Mouse (Mus musculus): ENCODE data around the gene Flot1. TPM values are rescaled to one million over a fixed set of nuclear protein-coding genes. Genes with fewer than 3 reads are reported as not detected.

Gene Flot1
- total and polyA plus RNA-seq, 2 experiments from 2014 or later = 122 to 124 TPM

GRCm38 (mm10) chr17:35825109-35825850 is 2.2 kb downstream of the Flot1 start:
- Histone ChIP-seq H3K9me3 (ENCODE audit: low read length) (no peaks in the 10 kb centered on the region), H3K27me3 (ENCODE audit: insufficient read depth, low read length) (peaks cover 7% of the 10 kb centered on the region), H3K4me3 (ENCODE audit: low read depth, low read length) (no peak overlapping the region), H3K4me1 (ENCODE audit: insufficient read depth, low read length) (peaks cover 5% of the 10 kb centered on the region; the same call in 1 of the 2 replicates), H3K36me3 (ENCODE audit: insufficient read depth, low read length) (peaks cover 15% of the 10 kb centered on the region), H3K9ac (replicated peaks; ENCODE audit: low read length, poor library complexity, severe bottlenecking) (no peak overlapping the region), H3K4me2 (ENCODE audit: low read depth, low read length, poor library complexity, severe bottlenecking) (no peak overlapping the region), H3K27ac (ENCODE audit: low read depth, low read length) (no peak overlapping the region)
- DNase-seq (ENCODE audit: low spot score) (no peak), ATAC-seq (ENCODE audit: low FRiP score) (no peak)
- TF ChIP-seq CTCF (IDR thresholded peaks at IDR 0.05) = no peak
- WGBS = 90% methylated on average over 13 of the region's 13 CpGs

- no peak overlapping the region for H3K9ac ChIP-seq (replicated peaks; ENCODE audit: low read length, poor library complexity, severe bottlenecking)
- no peaks in the 10 kb centered on the region; the same call in 1 of the 2 replicates for H3K4me1 ChIP-seq (ENCODE audit: insufficient read depth, low read length)
- WGBS = 2% methylated on average over 21 of the region's 21 CpGs
- DNase-seq (ENCODE audit: low spot score) = peak; percentile 85
- H3K27ac ChIP-seq (ENCODE audit: low read depth, low read length) = no peak overlapping the region
- peak; percentile 47; the same call in 1 of the 2 replicates for ATAC-seq (ENCODE audit: low FRiP score)
- no peaks in the 10 kb centered on the region for H3K9me3 ChIP-seq (ENCODE audit: low read length)
- H3K4me3 ChIP-seq (ENCODE audit: low read depth, low read length) = no peak overlapping the region
- peaks cover 31% of the 10 kb centered on the region for H3K36me3 ChIP-seq (ENCODE audit: insufficient read depth, low read length)
- no peak overlapping the region for H3K4me2 ChIP-seq (ENCODE audit: low read depth, low read length, poor library complexity, severe bottlenecking)
- TF ChIP-seq CTCF (IDR thresholded peaks at IDR 0.05) = peak; percentile 90
- H3K27me3 ChIP-seq (ENCODE audit: insufficient read depth, low read length) = no peaks in the 10 kb centered on the region
These were observed 6.7 kb downstream of the Flot1 start for GRCm38 (mm10) chr17:35829737-35830136.

- no peak for DNase-seq (ENCODE audit: low spot score)
- H3K36me3 ChIP-seq (ENCODE audit: insufficient read depth, low read length) = peaks cover 31% of the 10 kb centered on the region
- no peak overlapping the region for H3K4me2 ChIP-seq (ENCODE audit: low read depth, low read length, poor library complexity, severe bottlenecking)
- TF ChIP-seq CTCF (IDR thresholded peaks at IDR 0.05) = no peak
- H3K4me1 ChIP-seq (ENCODE audit: insufficient read depth, low read length) = no peaks in the 10 kb centered on the region; the same call in 1 of the 2 replicates
- H3K27ac ChIP-seq (ENCODE audit: low read depth, low read length) = 0 out of 2 replicates have a peak overlapping the region, but pooled peaks have one; percentile 26
- 65% methylated on average over 8 of the region's 8 CpGs for whole genome bisulfite sequencing
- H3K27me3 ChIP-seq (ENCODE audit: insufficient read depth, low read length) = no peaks in the 10 kb centered on the region
- H3K4me3 ChIP-seq (ENCODE audit: low read depth, low read length) = no peak overlapping the region
- no peaks in the 10 kb centered on the region for H3K9me3 ChIP-seq (ENCODE audit: low read length)
- no peak for ATAC-seq (ENCODE audit: low FRiP score)
- no peak overlapping the region for H3K9ac ChIP-seq (replicated peaks; ENCODE audit: low read length, poor library complexity, severe bottlenecking)
These were observed 9.6 kb downstream of the Flot1 start for GRCm38 (mm10) chr17:35832400-35833238.

- H3K4me2 ChIP-seq (ENCODE audit: low read depth, low read length, poor library complexity, severe bottlenecking) = no peak overlapping the region
- DNase-seq (ENCODE audit: low spot score) (no peak), ATAC-seq (ENCODE audit: low FRiP score) (no peak)
- H3K36me3 ChIP-seq (ENCODE audit: insufficient read depth, low read length) = peaks cover 29% of the 10 kb centered on the region
- H3K4me1 ChIP-seq (ENCODE audit: insufficient read depth, low read length) = no peaks in the 10 kb centered on the region; the same call in 1 of the 2 replicates
- H3K9ac ChIP-seq (replicated peaks; ENCODE audit: low read length, poor library complexity, severe bottlenecking) = no peak overlapping the region
- WGBS = 32% methylated on average over 5 of the region's 5 CpGs
- TF ChIP-seq CTCF (IDR thresholded peaks at IDR 0.05) = no peak
- no peaks in the 10 kb centered on the region for H3K27me3 ChIP-seq (ENCODE audit: insufficient read depth, low read length)
- H3K4me3 ChIP-seq (ENCODE audit: low read depth, low read length) = no peak overlapping the region
- no peaks in the 10 kb centered on the region for H3K9me3 ChIP-seq (ENCODE audit: low read length)
- 0 out of 2 replicates have a peak overlapping the region, but pooled peaks have one; percentile 26 for H3K27ac ChIP-seq (ENCODE audit: low read depth, low read length)
These were observed 10.3 kb downstream of the Flot1 start for GRCm38 (mm10) chr17:35833239-35833751.

- peaks cover 29% of the 10 kb centered on the region for H3K36me3 ChIP-seq (ENCODE audit: insufficient read depth, low read length)
- H3K27ac ChIP-seq (ENCODE audit: low read depth, low read length) = no peak overlapping the region
- H3K4me1 ChIP-seq (ENCODE audit: insufficient read depth, low read length) = no peaks in the 10 kb centered on the region; the same call in 1 of the 2 replicates
- ATAC-seq (ENCODE audit: low FRiP score) = no peak
- no peak for DNase-seq (ENCODE audit: low spot score)
- no peaks in the 10 kb centered on the region for H3K9me3 ChIP-seq (ENCODE audit: low read length)
- no peak overlapping the region for H3K9ac ChIP-seq (replicated peaks; ENCODE audit: low read length, poor library complexity, severe bottlenecking)
- WGBS = 61% methylated on average over 5 of the region's 5 CpGs
- H3K4me2 ChIP-seq (ENCODE audit: low read depth, low read length, poor library complexity, severe bottlenecking) = no peak overlapping the region
- H3K27me3 ChIP-seq (ENCODE audit: insufficient read depth, low read length) = no peaks in the 10 kb centered on the region
- TF ChIP-seq CTCF (IDR thresholded peaks at IDR 0.05) = no peak
- H3K4me3 ChIP-seq (ENCODE audit: low read depth, low read length) = no peak overlapping the region
These were observed 10.9 kb downstream of the Flot1 start for GRCm38 (mm10) chr17:35833894-35834293.
